Mouse (Mus musculus) cerebellum, postnatal 14 days (tissue): Measurements from ENCODE around the gene Cacna1d.

Experiments used
- DNase-seq, 2 experiments: peaks; one replicate each; pipeline ENCODE4 v3.0.0; 2021; ENCODE audit warnings: mixed read lengths in 2 of 2

Cacna1d gene

DNA sequence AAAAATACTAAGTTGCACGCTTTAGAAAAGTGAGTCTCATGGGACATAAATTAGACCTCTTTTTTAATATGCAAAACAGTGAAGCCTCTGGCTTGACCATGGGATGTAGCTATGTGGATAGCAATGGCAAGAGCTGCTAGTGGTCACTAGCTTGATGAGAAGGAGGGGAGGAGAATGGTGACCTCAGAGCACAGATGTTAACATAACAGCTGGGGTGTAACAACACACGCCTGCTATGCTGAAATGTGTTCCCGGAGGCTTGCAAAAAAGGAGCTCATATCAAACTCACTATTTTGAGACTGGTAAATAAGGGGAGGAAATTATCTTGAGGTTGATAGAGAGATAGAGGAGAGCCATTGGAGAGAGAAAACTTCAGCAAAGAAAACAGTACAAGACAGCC lies 32.4 kb downstream of the Cacna1d start:
- DNase-seq, result no peak

DNA sequence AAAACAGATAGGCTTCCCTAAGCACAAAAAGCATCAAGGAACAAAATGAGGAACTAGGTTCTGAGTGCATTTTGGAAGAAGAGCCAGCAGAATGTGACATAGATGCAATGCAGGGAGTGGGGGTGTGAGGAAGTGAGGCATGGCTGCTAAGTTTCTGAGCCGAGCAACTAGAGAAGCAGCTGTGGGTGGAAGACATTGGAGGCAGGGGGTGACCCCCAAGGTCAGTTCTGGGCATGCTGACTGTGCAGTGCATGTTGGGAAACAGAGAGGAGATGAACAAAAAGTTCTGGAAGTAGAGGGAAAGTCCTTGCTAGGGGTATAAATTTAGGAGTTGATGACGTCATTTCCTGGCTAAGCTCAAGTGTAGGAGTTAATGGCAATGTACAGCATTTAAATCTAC lies 33.4 kb downstream of the Cacna1d start:
- no peak for DNase-seq

DNA sequence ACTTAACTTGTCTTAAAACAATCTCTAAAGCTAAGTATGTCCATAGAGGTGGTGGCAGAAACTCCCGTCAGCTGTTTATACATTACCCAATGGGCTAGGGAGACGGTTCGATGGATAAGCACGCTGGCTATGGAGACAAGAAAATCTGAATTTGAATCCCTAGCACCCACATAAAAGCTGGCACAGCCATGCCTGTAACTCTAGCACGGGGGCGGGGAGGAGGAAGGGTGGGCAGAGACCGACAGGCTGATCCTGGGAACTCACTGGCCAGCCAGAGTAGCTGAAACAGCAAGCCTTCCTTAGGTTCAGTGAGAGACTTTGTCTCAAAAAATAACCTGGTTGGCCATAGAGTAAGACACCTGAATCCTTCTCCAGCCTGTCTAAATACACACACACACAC lies 33.8 kb downstream of the Cacna1d start:
- no peak for DNase-seq

DNA sequence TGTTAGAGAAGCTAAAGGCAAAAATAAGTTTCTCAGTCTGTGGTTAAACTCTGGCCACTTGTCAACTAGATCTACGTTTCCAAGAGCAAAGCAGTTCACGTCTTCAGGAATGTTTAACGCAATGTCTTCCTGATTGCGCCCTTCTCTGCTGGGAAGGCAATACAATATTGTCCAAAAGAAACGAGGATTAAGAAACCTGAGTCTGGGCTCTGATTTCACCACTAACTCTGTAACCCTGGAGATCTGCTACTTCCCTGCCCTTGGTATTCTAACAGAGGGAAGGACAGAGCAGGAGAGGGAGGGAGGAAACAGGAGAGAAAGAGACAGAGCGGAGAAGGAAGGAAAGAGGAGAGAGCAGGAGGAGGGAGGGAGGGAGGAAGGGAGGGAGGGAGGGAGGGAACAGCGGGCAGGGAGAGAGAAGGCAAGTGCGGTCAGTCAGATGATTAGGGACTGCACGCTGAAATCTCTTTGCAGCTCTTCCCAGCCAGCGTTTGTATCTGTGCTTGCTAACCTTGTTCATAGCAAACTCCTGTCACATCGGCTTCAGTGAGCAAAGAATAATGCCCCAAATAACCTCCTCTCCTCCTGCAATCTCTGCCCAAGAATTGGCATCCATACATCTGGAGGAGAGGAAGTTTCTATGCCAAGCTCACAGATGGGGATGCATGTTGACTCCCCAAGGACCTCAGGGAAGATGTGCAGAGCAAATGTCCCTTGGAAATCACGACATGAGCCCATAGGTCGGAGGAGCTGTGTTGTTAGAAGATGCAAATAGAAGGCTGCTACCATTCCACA lies 35.3 kb downstream of the Cacna1d start:
- no peak for DNase-seq

DNA sequence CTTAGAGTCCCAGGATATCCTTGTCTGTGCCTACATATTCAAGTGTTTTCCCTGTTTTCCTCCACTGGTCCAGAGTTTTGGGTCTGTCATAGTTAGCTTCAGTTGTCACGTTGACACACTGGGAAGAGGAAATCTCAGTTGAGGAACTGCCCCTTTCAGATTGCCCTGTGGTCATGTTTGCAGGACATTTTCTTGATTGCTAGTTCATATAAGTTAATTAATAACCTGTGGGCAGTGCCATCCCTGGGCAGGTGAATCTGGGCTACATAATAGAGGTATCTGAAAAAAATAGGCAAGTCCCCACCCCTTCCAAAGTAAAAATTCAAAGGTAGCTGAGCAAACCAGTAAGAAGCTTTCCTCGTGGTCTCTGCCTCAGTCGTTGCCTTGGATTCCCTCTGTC lies 51.3 kb downstream of the Cacna1d start:
- no peak for DNase-seq

DNA sequence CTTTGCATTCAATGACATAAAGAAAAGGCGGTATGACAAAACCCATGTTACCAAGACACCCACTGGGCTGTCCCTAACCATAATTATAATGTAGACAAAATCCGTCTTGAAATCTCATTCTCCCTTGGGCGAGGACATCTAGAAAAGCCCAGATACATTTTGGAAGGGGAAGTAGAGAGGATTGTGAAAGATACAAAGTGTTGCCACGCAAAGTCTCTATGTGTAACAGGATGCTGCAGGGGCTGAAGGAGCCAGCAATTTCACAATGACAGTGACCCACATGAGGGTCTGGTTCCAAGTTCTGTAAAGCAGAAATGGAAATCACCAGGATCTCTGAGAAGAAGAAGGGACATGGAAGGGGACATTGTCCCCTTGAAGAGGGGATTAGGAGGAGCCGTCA lies 55.9 kb downstream of the Cacna1d start:
- DNase-seq, result no peak

DNA sequence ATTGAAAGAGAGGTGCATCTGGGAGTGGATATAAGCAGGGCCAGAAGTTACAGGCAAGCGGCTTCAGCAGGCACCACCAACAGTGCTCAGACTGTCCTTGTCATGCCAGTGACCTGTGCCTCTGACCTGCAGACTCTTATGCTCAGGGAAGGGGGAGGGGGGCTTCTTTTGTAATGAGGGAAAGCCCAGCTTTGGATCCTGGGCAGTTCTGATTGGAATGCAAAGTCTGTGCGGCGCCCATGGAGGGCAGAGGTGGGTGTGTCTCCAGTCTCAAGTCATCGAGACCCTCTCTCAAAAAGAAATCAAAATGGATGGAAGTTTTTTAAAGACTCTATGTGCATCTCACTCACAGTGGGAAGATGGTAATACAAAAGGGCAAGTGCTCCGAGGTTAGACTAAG lies 60.8 kb downstream of the Cacna1d start:
- no peak for DNase-seq

DNA sequence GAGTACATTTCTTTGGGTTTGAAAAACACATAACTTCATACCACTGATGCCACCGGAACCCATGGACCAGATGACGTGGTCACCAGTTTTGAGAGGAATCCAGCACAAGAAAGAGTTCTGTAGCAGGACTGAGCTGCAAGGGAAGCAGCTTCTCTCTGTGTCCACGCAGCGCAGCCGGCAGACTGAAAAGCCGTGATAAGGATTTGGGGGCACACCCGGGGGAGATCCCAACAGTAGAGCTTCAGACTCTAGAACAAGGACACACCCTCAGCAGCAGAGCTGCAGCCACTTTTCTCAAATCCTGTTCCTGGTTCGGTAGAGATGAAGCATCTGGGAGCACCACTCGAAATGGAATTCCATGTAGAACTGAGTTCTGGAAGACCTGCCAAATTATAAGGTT lies 61.2 kb downstream of the Cacna1d start:
- DNase-seq, result no peak

DNA sequence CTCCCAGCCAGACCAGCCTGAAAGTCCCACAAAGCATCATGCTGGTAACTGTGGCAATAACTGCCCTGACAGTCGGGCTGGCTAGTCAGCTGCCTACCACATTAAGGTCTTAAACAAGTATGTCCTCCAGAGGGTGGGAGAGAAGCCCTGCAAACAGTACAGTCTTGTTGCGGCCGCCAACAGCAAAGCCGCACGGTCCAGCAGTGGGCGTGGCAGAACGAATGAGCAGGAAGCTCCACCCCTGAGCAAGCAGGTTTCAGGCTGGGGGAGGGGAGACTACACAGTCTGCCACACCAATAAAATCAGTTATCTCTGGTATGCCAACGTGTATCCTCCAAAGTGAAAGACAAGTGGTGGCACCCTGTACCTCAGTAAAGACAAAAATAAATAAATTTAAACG lies 61.6 kb downstream of the Cacna1d start:
- peak; percentile 28 to 46 for DNase-seq

DNA sequence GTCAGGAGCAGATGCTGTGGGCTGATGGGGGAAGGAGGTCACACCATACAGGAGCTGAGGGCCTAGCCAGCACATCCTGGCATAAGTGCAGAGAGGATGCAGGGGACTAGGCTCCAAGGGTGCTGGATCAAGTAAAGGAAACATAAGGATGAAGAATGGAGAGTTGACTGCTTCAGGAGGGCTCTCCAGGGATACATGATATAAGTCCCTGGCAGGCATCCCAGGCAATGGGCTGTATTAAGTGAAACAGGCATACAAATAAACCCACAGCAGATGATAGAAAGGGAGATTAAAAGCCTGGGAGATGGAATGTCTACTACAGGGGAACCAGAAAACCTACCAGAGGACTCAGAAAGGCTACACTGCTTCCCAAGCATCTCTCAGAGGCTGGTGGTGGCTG lies 62.5 kb downstream of the Cacna1d start:
- DNase-seq, result no peak

DNA sequence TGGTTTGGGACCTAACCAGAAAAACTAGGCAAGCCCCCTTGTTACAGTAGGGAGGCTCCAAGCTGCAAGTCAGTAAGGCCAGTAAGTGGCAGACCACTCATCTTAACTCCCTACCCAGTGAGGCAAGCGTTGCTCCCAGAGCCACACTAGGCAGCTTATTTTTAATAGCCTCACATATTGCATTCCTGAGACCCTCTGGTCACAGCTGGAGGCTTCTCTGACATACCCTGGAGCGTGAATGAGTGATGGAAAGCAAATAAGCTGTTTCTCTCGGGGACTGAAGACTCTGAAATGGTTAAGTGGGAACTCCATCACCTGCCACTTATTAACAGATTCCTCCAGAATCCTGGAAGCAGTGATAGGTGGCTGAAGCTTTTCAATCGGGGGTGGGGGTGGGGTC lies 65.4 kb downstream of the Cacna1d start:
- no peak for DNase-seq

DNA sequence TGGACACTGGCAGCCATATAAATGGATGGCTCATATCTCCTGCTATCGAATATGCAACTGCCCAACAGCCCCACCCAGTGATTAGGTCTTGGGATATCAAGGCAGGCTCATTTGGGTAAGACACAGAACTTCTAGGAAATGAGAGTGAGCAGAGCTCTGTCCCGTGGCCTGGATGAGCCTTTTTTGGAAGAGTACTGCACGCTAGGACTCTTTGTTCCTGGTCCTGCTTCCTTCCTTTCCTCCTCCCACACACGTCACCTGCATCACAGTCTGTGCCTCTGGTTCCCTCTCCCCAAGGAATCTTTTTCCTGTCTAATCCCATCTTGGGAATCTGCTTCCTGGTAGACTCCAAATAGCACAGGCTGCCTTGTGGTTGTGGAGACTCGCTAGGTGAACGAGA lies 66.1 kb downstream of the Cacna1d start:
- DNase-seq, result no peak

DNA sequence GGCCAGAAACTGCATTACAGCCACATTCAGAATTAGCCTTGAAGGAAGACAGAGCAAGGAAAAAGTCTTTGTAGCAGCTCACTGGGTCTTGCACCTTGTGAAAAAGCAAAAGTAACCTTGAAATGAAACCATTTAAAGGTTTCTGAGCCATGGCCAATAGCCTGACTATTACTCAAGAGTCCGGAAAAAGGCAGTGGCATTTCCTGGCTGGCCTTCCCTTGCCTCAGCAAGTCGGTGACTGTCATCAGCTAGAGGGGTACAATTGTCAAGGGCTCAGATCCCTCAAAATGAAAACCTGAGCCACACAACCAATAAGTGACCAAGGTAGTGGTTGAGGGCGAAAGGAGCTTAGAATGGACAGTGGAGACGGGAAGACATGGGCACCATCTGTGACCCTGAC lies 66.6 kb downstream of the Cacna1d start:
- DNase-seq, result no peak

DNA sequence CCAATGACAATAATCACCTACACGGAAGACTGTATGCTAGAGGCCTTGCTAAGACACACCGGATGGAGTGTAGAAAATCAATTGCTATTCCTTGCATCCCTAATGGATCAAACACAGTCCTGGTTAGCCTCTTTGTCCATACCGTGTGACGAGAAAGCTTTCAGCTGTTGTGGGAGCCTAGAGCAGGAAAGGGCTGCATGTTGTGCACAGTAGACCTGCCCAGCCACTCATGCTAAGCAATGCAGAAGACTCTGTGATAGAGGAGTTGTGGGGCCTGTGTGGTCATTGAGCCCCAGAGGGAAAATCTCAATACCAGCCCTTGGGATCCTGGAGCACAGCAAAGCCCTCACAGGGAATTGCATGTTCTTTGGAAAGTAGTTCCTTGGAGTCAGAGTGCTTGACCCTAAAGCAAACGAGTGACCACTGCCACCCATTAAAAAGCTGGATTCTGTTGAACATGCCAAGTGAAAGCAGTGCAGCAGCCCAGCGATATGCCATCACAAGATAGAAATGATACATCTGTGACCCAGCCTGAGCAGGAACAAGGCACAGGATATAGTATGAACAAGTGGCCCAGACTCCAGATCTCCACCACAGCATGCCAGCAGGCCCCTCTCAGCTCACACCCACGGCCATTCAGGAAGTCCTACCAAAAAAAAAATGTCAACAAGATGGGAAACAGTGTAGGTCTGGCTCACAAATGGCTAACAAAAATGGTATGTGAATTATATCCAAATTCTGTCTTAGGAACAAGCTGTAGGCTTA lies 68.7 kb downstream of the Cacna1d start:
- DNase-seq, result no peak

DNA sequence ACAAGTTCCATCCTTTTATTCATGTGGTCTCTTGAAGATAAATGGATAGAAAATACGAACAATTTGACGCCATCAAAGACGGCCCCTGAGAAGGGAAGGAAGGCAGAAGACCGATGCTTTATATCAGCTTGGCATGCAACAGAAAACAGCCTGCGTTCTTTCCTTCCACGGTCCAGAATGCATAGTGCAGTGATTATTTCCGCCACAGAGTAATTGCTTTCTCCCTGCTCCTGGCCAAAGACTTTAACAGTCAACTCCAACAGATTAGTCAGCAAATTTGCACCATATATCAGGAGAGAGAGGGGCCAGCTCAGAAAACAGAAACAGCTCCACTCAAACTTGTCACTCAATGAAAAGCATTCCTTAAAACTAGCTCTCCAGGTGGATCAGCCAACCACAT lies 71.8 kb downstream of the Cacna1d start:
- DNase-seq, result no peak

DNA sequence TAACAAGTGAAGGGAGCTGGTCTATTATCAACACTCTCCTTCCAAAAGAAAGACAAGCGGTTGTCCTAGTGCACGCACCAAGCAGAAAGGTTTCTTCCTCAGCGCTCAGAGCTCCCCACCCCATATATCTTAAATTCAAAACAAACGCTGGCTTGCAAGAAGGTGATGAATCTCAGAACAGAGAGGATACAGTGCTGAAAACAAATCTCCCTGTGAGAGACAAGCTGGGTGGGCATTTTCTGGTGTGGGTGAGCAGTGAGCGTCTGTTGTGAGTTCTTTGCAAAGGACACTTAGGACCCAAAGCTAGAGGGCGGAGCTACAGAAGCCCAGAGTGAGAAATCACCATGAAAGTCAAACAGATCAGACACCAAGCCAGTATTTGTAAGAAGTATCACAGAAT lies 72.2 kb downstream of the Cacna1d start:
- no peak for DNase-seq

DNA sequence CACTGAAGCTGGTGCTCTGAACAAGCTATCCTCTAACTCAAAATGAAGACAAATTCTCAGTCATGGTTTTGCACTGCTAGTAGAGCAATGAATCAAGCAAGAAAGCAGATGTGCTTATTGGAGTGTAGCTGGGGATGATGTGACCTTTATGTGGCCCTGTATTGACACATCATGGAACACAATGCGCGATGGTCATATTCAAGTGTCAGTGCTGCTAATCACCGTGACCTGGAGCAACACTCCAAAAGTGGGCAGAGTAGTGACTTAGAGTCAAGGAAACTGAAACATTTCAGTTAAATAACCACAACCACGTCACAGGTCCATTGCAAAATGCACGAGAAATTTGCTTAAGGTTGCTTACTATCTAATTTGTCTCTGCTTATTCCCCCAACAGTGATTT lies 75.4 kb downstream of the Cacna1d start:
- DNase-seq, result no peak

DNA sequence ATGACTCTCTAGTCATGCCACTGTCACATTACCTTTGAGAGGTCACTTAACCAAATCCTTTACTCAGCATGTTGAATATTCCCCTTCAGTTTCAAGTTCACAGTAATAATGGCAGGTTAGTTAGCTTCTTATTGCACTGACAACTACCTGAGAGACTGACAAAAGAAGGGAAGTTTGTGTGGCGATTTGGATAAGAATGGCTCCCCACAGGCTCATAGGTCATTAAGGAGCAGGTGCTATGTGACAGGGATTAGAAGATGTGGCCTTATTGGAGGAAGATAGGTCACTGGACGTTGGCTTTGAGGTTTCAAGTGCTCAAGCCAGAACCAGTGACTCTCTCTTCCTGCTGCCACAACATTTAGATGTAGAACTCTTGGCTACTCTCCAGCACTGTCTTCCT lies 77.1 kb downstream of the Cacna1d start:
- no peak for DNase-seq

DNA sequence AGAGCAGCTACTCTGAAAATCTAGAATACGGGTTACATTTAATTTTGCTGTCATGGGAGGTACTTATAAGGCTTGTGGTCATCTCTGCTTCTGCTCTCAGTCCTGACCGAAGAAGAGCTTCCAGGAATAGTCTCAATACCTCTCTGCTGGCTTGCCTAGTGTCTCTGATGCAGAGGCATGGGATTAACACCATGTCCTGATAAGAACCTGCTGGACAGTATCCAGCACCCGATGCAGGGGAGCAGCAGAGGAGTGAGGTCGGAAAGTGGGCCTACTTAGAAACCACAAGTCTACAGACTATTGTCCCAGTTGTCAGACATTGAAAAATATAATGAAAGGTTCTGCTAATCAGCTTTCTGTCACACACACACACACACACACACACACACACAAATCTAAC lies 81.9 kb downstream of the Cacna1d start:
- DNase-seq, result no peak

DNA sequence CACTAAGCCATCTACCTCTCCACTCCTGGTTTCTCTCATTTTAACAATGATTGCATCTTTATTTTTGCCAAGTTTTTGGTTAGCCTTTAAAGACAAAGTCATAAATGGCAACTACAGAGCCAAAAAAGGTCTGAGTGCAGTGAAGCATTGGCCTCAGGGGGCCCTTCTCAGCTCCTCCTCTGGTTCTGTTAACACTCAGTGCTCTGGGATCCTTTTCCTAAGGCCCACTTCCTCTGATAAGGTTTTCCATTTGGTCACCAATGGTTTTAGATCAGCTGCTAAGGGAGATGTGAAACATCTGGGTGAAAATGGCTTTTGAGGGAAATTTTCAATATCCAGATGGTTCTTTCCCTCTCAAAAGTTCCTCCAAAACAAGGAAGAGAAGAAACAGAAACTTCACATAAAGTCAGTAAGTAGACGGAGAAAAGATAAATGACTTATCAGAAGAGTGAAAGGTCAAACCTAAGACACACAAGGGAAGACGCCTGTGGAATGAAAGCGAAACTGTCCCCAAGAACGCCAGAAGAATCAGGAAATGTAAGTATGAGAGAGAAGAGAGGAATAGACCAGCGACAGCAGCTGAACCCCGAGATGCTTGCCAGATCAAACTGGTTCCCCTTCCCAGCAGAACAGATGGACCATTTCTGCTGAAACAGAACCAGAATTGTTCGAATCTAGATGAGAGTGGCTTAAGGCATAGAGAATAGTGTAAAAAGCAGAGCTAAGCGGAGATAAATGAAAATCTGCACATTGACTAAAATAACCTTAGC lies 85.6 kb downstream of the Cacna1d start:
- DNase-seq, result no peak

DNA sequence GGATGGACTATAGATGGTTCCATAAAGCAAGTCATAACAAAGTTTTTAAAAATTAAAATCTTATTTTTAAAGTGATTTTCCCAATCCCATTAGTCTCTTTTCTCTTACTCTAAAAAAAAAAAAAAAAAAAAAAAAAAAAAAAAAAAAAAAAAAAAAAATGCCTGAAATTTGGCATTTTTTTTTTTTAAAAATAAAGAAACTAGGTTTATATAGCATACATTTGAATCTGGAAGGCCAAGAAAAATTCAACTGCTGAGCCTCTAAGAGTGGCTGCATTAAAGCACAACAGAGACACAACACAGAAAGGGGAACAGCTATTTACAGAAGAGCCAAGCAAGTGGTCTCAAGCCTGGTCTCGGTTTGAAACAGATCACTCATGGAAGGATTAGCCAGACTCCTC lies 112.9 kb downstream of the Cacna1d start:
- no peak for DNase-seq

DNA sequence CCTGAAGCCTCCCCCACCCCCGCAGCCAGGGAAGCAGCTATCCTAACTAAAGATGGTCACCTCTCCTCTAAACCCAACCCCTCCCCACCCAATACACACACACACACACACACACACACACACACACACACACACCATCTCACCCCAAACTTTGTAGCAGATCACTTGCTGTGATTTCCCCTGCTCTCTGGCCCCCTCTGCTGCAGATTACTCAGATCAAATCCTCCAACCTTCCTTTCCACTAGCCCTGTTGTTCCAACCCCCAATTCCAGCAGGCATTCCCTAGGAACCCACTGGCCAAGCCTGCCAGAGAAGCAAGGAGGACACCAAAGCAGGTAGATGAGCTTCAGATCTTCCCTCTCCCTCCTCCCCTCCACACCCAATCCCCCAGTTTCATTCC lies 118.4 kb downstream of the Cacna1d start:
- no peak for DNase-seq

DNA sequence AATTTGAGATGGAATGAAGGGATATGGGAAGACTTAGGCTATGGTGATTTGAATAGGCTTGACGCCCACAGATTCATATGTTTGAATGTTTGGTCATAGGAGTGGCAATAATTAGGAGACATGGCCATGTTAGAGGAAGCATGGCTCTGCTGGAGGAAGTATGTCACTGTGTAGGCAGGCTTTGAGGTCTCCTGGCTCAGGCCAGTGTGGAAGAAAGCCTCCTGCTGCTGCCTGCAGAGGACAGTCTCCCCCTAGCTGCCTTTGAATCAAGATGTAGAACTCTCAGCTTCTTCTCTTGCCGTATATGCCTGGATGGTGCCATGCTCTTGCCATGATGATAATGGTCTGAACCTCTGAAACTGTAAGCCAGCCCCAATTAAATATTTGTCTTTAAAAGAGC lies 120.2 kb downstream of the Cacna1d start:
- DNase-seq, result no peak

DNA sequence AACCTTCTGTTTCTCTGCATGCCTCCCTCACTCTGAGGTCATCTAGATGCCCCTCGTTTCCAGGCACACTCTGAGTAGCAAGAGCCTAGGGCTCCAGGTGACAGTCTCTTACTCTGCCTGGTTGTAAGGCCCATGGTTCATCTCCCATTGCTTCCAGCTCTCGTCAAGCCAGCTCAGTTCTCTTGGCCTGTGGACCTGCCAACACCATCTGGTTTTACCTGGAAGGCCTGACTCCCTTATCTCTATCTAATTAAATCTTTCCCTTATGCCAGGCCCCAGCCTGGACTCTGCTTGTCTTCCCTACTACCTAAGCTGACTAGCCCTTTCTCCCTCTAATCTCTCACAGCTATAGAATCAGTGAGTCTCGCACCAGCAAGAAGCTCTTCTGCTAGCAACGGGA lies 124.2 kb downstream of the Cacna1d start:
- DNase-seq, result peak; percentile 19 to 46
